Mouse (Mus musculus) neural tube, embryonic 15.5 days (tissue): Measurements from ENCODE around the gene Gm21974. TPM values are rescaled to one million over a fixed set of nuclear protein-coding genes. Genes with fewer than 3 reads are reported as not detected.
"Not testable (repeated sequence)": the region's sequence is repeated elsewhere in the genome, so short reads cannot be mapped to it uniquely, and the experiment has no call there.

Experiments used
- ATAC-seq: fragments of 200-750 bp; cut with Nextera tagmentation; 2 replicates; pipeline ENCODE4 v1.8.0; 2017; ENCODE audit warnings: mild to moderate bottlenecking, moderate TSS enrichment, moderate library complexity; ENCODE audit not compliant: low FRiP score
- H3K27ac ChIP-seq: fragments of 300-500 bp; sonication (generic); replicated peaks from 2 replicates; pipeline ENCODE4 v1.5.1; 2015; ENCODE audit warnings: mild to moderate bottlenecking, inconsistent platforms
- H3K27me3 ChIP-seq: fragments of 300-500 bp; sonication (generic); replicated peaks from 2 replicates; pipeline ENCODE4 v1.6.1; 2015; ENCODE audit warnings: inconsistent platforms
- H3K36me3 ChIP-seq: fragments of 300-500 bp; sonication (generic); 2 replicates; pipeline ENCODE4 v1.6.1; 2015; ENCODE audit warnings: inconsistent platforms
- H3K4me1 ChIP-seq: fragments of 300-500 bp; sonication (generic); 2 replicates; pipeline ENCODE4 v1.6.1; 2015; ENCODE audit warnings: inconsistent platforms
- H3K4me2 ChIP-seq: fragments of 300-500 bp; sonication (generic); 2 replicates; pipeline ENCODE4 v1.6.1; 2015; ENCODE audit warnings: inconsistent platforms, mild to moderate bottlenecking, moderate library complexity
- H3K4me3 ChIP-seq: fragments of 300-500 bp; sonication (generic); replicated peaks from 2 replicates; pipeline ENCODE4 v1.5.1; 2015; ENCODE audit warnings: mild to moderate bottlenecking, inconsistent platforms
- H3K9ac ChIP-seq: fragments of 300-500 bp; sonication (generic); replicated peaks from 2 replicates; pipeline ENCODE4 v1.6.1; 2015; ENCODE audit warnings: mild to moderate bottlenecking, inconsistent platforms
- H3K9me3 ChIP-seq: fragments of 300-500 bp; sonication (generic); replicated peaks from 2 replicates; pipeline ENCODE4 v1.6.1; 2016; ENCODE audit warnings: inconsistent platforms
- WGBS: fragments of 180-500 bp; shearing (Covaris S2); methylation state at CpG from one replicate; pipeline ENCODE4 v1.1.7; 2015; ENCODE audit warnings: mixed read lengths; 5-methylcytosine and 5-hydroxymethylcytosine counted together
- polyA plus RNA-seq: library from polyadenylated mRNA; unstranded; fragments of >200 nt; fragmentation: Nextera tagmentation; extraction: Ambion mirVana; gene quantifications from 2 replicates; pipeline ENCODE4 v1.2.1, GENCODE M21; 2015

Gene Gm21974
- polyA plus RNA-seq, 1 experiment from 2014 or later: not detected

GRCm38 (mm10) chr7:127840886-127841285 is 54.4 kb downstream of the Gm21974 start:
- Histone ChIP-seq H3K4me2 (peak overlapping the region; percentile 82), H3K9me3 (no peaks in the 10 kb centered on the region), H3K9ac (peak overlapping the region; percentile 65), H3K4me1 (peaks cover 19% of the 10 kb centered on the region), H3K27me3 (no peaks in the 10 kb centered on the region), H3K4me3 (peak overlapping the region; percentile 64), H3K27ac (peak overlapping the region; percentile 95), H3K36me3 (peaks cover 7% of the 10 kb centered on the region; the same call in 1 of the 2 replicates)
- WGBS: 3% methylated on average over 15 of the region's 15 CpGs
- peak; percentile 37; the same call in 1 of the 2 replicates for ATAC-seq

GRCm38 (mm10) chr7:127840031-127840430 is 55.2 kb downstream of the Gm21974 start:
- not testable (repeated sequence) for H3K27me3 ChIP-seq, H3K4me3 ChIP-seq, H3K9me3 ChIP-seq, H3K9ac ChIP-seq, H3K36me3 ChIP-seq, ATAC-seq, H3K4me2 ChIP-seq, H3K27ac ChIP-seq
- H3K4me1 ChIP-seq: peaks cover 19% of the 10 kb centered on the region
- WGBS: 76% methylated on average over 2 of the region's 2 CpGs

GRCm38 (mm10) chr7:127837878-127838277 is 57.4 kb downstream of the Gm21974 start:
- H3K4me2 ChIP-seq, H3K9me3 ChIP-seq, ATAC-seq, H3K27ac ChIP-seq, H3K36me3 ChIP-seq, H3K4me3 ChIP-seq, H3K9ac ChIP-seq, H3K27me3 ChIP-seq: not testable (repeated sequence)
- 81% methylated on average over 4 of the region's 4 CpGs for WGBS
- peaks cover 17% of the 10 kb centered on the region for H3K4me1 ChIP-seq

- Histone ChIP-seq H3K9ac (no peak overlapping the region), H3K27ac (no peak overlapping the region)
- 95% methylated on average over 5 of the region's 5 CpGs for WGBS
Observed at GRCm38 (mm10) chr7:127837473-127837872, 57.8 kb downstream of the Gm21974 start.

More at GRCm38 (mm10) chr7:127837473-127837872, 57.8 kb downstream of the Gm21974 start:
- no peaks in the 10 kb centered on the region for H3K27me3 ChIP-seq
- H3K9me3 ChIP-seq: no peaks in the 10 kb centered on the region
- H3K4me1 ChIP-seq: peaks cover 13% of the 10 kb centered on the region
- H3K4me2 ChIP-seq: no peak overlapping the region
- H3K36me3 ChIP-seq: no peaks in the 10 kb centered on the region
- H3K4me3 ChIP-seq: no peak overlapping the region
- ATAC-seq: no peak

Other genes with a start within 250 kb of the Gm21974 start
- gene Bcl7c, start 186.5 kb downstream of the Gm21974 start, polyA plus RNA-seq: 49.5 and 62.9 TPM in 2 replicates
- 3.6 and 6.2 TPM in 2 replicates for gene Ctf1, start 182.7 kb downstream of the Gm21974 start, polyA plus RNA-seq
- 0.09 and 0.13 TPM in 2 replicates for gene Ctf2, start 163.3 kb downstream of the Gm21974 start, polyA plus RNA-seq
- gene Fbxl19, start 150.9 kb downstream of the Gm21974 start, polyA plus RNA-seq: 6.9 and 8.7 TPM in 2 replicates
- gene Orai3, start 125.6 kb downstream of the Gm21974 start, polyA plus RNA-seq: 8.6 and 13.5 TPM in 2 replicates
- 17.8 and 19.5 TPM in 2 replicates for gene Setd1a, start 118.8 kb downstream of the Gm21974 start, polyA plus RNA-seq
- gene Gm49388, start 109.8 kb downstream of the Gm21974 start, polyA plus RNA-seq: not detected in 2 replicates
- gene Hsd3b7, start 94.8 kb downstream of the Gm21974 start, polyA plus RNA-seq: 9.8 and 11.6 TPM in 2 replicates
- gene Stx4a, start 71.2 kb downstream of the Gm21974 start, polyA plus RNA-seq: 20.2 and 25.4 TPM in 2 replicates
- 66.0 and 70.8 TPM in 2 replicates for gene Stx1b, start 70.9 kb downstream of the Gm21974 start, polyA plus RNA-seq
- gene Zfp646, start 19.2 kb downstream of the Gm21974 start, polyA plus RNA-seq: 7.0 and 8.6 TPM in 2 replicates
- gene Zfp668, start 18.6 kb downstream of the Gm21974 start, polyA plus RNA-seq: 28.9 and 30.4 TPM in 2 replicates
- 1.1 and 1.2 TPM in 2 replicates for gene Prss53, start 4.5 kb downstream of the Gm21974 start, polyA plus RNA-seq
- 86.2 and 96.0 TPM in 2 replicates for gene Vkorc1, start 163 bp upstream of the Gm21974 start, polyA plus RNA-seq
- gene Bckdk, start 8.6 kb upstream of the Gm21974 start, polyA plus RNA-seq: 58.2 and 66.7 TPM in 2 replicates
- gene Kat8, start 17.1 kb upstream of the Gm21974 start, polyA plus RNA-seq: 41.3 and 46.1 TPM in 2 replicates
- gene Prss8, start 34.6 kb upstream of the Gm21974 start, polyA plus RNA-seq: 0.40 and 5.1 TPM in 2 replicates
- 13.9 and 16.2 TPM in 2 replicates for gene Prss36, start 51.3 kb upstream of the Gm21974 start, polyA plus RNA-seq
- 357 and 362 TPM in 2 replicates for gene Fus, start 72.0 kb upstream of the Gm21974 start, polyA plus RNA-seq
- gene Pycard, start 98.4 kb upstream of the Gm21974 start, polyA plus RNA-seq: 8.0 and 46.9 TPM in 2 replicates
- gene Trim72, start 108.5 kb upstream of the Gm21974 start, polyA plus RNA-seq: 0.31 and 0.40 TPM in 2 replicates
- gene Itgam, start 167.2 kb upstream of the Gm21974 start, polyA plus RNA-seq: 1.2 and 1.7 TPM in 2 replicates
- not detected in 2 replicates for gene Gm49368, start 167.2 kb upstream of the Gm21974 start, polyA plus RNA-seq
- gene Itgax, start 234.1 kb upstream of the Gm21974 start, polyA plus RNA-seq: 0.08 and 0.19 TPM in 2 replicates